Mouse (Mus musculus): ENCODE results near the gene Sox21.

DNA sequence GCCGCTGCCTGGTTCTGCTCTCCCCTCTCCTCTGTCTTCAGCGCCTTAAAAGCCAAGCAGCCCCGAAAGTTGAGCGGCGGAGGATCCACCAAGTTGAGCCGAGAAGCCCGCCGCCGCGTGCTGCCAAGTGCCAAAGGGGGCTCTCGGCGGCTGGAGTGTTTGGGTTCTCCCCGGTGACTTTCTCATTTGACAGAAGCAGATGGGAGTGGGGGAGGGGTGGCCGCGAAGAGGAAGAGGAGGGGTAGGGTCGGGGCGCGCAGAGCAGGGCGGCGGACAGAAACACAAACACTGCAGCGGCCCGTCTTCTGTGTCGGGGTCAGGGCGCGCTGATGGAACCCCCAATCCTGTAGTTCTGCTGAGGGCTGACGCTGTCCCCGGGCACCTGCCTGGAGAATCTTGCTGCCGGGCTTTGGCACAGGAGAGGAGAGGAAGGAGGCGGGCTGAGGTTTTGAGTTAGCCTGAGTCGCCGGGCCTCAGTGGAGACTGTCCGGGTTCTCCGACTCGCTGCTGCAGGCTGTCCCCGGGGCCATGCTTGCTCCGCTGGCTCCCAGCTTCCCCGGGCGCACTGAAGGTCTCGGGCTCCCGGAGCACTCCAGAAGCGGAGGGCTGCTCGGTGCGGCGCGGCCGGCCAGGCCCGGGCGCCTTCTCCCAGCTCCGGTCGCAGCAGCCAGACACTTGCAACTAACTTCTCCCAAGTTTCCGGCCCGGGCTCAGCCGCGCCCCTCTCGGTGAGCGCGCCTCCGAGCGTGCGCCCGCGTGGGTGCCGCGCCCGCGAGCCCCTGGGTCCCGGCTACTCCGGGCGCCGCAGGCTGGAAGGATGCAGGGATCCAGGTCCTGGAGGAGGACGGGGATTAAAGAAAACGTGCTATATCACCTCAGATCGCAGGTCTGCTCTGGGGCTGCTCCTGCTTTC is 601 bp downstream of the Sox21 start:
- TF ChIP-seq CTCF (IDR thresholded peaks at IDR 0.05; ENCODE audit: borderline replicate concordance, control insufficient read depth, extremely low read depth, insufficient read depth, low read length, poor library complexity), result no peak
- TF ChIP-seq POLR2A (IDR thresholded peaks at IDR 0.05; ENCODE audit: control insufficient read depth, extremely low read depth, insufficient read depth, low read length, poor library complexity), result no peak
